Mouse (Mus musculus): ENCODE results near the gene Atp8a2.

Atp8a2 gene

DNA sequence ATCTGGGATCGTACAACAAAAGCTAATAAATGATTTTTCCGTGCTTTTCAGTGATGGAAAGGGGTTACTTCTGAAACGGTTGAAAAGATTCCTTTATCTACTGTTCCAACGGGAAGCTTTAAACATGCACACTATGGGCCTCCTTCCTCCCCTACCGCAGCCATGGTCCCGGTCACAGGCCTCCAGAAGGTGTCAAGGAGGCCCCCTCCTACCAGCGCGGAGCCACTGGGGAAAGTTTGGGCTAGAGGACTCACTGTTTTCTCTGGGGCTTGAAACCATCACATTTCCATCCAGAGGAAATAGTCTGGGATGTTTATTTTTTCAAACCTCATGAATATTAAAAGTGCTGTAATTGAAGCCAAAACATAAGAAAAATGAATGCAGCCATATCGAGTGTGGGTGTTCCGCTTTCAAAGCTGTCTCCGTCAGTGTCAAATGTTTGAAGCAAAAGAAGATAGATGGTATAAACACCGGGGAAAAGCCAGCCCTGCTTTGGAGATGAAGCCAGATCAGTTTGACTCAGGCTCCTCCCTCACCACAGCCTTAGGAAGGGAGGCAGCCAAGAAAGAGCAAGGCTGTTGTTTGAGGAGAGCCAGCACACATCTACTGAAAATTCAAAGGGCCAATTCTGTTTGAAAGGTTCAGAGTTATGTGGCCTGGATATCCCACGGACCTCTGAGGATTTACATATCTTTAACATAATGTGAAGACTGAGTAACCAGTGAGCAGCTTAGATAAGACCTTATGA lies 481.1 kb downstream of the Atp8a2 start:
- DNase-seq (ENCODE audit: low spot score), result no peak

DNA sequence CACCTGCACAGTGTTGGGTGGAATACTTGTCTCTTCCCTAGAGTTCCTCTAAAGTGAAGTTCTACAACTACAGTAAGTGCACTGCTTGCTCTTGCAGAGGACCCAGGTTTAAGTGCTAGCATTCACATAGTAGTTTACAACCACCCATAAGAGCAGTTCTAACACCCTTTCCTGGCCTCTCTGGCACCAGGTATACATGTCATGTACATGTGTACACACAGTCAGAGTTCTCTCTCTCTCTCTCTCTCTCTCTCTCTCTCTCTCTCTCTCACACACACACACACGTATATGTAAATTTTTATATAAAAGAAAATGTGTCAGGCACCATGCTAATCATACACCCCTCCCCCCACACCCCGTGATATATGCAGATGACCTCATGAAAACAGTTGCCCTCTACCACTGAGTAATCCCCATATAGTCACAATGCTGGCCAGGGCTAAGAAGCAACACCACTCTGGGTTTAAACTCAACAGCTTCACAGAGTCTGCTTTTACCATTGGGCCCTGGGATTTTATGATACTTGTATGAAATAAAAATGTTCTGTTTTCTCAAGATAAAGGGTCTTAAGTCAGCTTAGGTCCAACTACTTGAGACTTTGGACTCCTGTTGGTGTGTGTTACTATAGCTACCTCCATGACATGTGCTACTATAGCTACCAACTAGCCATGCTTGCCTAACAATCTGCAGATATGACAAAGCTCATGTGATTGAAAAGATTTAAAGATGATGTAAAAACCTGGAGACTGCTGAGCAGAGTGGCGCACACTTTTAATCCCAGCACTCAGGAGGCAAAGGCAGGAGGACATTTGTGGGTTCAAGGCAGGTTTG lies 487.3 kb downstream of the Atp8a2 start:
- no peak for DNase-seq (ENCODE audit: low spot score)

DNA sequence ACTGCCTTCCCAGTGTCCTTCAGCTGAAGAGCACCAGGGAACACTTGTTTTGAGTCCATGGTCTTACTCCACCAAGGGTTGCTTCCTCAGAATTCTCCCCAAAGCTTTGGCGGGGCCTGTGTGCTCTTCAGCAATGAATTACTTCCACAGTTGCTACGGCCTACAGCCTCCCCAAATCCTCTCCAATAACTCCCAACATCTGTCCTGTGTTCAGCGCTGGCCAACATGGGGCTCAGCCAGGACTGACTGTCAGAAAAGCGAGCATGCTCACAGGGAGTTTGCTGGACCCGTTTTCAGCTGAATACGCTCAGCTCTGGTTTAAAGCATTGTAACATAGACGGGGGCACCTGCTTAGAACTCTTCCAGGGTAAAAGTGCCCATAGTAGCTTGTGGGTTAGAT lies 489.0 kb downstream of the Atp8a2 start:
- DNase-seq (ENCODE audit: low spot score), result no peak

DNA sequence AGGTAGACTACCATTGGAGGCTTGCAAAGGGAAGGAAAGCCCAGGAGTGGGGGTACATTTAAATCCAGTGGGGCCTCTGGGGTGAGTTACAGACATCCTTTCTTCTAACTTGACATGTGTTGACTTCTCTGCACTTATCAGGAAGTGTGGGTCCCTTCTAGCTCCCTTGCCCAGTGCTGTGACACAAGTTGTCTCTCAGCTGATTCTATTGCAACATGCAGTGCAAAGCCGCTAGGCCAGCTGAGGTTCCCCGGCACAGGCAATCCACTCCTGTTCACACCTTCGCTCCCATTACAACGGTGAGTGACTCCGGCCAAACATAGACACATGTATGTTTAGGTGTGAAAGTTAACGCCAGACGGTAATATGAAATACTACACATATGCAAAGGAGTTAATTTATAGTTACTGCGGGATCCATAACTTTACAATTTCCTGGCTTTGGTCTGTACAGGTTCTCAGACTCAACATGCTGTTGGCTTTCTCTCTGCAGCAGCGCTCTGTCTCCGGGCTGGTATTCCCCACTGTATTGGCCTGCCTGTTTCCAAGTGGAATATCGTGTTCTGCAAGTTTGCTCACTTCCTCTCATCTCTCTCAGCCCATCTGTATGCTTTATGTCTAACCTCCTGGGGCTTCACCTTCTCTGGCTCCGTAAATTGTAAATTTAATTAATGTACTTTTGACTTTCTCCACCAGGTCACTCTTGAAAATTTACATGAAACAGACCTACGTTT lies 491.5 kb downstream of the Atp8a2 start:
- DNase-seq (ENCODE audit: low spot score), result no peak

DNA sequence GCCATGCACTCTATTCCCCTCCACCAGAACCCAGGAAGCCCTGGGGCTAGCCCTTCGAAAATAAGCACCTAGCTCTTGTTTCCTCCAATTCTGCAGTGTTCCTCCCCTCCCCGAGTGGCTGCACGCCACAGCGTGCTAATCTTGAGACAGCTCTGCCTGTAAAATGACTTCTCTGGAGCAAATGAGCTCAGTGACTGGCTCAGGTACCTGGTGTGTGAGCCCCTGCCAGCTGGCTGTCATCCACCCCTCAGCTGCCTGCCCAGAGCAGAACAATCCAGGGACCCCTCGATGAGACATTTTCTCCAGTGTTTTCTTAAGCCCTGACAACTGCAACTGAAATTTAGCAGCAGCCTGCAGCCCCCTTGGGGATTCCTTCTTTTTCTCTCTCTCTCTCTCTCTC lies 495.5 kb downstream of the Atp8a2 start:
- no peak for DNase-seq (ENCODE audit: low spot score)

DNA sequence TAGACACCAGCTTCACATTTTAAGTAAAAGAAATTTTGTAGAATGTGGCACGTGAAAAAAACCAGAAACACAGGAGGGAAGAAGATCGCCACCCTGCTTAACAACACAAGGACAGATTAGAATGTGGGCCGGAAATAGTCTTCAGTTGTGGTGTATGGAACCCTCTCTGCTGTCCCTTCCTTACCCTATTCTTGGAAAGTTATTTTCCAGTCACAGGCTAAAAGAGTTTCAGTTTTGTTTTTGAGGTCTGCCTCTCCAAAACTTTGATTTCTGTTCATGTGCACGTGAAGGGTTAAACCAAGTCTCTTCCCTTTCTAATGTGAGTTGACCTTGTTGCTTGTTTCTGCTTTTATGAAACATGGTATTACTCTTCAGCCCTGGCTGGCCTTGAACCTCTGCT lies 501.8 kb downstream of the Atp8a2 start:
- no peak for DNase-seq (ENCODE audit: low spot score)

DNA sequence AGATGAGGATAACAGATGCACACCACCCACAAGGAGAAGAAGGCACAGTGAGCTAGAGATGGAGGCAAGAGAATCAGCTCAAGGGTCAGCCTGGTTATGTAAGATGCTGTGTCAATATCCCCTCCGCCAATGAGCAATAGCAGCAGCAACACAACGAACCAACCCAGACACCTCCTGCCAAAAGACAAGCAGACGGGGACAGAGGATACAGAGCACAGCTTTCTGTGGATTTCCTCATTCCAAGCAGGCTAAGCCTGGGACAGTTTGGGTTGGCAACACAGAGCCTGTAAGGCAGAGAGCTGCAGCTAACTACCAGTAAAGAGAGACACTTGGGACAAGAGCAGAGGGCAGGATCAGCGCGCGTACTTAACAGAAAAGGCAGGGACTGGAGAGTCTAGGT lies 504.8 kb downstream of the Atp8a2 start:
- DNase-seq (ENCODE audit: low spot score), result no peak

DNA sequence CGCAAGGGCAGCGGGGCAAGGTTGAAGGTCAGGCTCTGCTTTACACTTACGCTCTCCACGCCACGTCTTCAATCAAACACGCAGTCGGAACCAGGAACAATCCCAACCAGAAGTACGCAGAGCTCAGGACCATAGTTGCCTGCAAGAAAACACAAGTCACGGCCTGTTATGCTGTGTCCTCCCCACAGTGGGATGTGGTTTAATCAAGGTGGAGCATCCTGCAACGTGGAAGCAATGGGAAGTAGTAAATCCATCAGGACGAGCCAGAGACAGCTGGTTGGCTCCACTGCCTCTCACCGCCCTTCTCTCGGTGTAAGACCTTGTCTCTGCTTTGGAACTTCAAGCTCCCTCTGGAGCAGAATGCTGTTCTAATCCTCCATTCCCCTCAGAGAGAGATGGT lies 505.6 kb downstream of the Atp8a2 start:
- DNase-seq (ENCODE audit: low spot score), result no peak

DNA sequence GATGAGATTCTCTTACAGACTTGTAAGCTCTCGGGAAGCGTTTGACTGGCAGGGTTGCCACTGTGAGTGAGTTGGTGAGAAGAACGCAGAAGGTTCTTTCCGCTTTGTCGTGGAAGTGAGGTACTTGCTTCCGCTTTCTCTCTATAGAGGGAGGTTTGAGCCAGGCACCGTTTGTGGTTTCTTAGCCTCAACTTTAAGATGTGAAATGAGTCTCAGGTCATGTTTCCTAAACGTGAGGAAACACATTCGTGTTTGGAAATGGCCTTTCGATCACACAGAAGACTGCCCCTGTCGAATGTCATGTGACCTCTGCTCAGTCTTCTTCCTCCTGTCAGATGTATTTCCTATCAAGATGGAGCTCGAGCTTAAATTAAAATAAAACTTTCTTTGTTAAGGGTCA lies 506.0 kb downstream of the Atp8a2 start:
- no peak for DNase-seq (ENCODE audit: low spot score)

DNA sequence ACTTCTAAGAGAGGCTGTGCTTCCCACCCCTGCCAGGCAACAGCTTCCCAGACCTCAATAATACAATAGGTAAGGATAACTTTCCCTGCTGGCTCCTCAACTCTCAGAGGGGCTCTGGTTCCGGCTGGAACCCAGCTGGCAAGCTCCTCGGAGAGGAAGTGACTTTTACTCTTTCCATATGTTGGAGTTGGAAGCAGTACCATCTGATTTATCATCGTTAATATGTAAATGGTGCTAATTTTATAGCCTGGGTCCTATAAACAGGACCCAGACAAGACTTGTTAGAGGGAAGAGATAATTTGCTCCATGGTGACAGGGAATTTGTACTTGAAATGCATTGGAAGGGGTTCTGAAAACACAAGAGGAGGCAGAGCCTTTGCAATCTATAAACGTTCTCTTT lies 507.4 kb downstream of the Atp8a2 start:
- no peak for DNase-seq (ENCODE audit: low spot score)

DNA sequence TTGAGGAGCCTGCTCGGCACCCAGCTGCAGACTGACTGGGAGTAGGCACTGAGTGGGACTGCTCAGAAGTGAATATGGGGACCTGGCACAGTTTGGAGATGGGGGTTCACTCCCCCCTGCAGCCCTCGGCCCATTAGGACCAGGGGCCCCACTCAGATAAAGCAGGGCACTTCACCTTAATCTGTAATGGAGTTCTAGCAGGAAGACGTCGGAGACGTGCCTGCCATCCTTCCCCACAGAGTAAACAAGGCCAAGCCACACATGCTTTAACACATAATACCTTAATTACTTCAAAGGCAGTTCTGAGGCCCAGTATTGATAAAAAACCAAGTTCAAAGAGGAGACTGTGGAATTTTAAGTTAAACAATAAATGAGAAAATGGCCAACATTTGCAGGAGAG lies 510.8 kb downstream of the Atp8a2 start:
- no peak for DNase-seq (ENCODE audit: low spot score)

DNA sequence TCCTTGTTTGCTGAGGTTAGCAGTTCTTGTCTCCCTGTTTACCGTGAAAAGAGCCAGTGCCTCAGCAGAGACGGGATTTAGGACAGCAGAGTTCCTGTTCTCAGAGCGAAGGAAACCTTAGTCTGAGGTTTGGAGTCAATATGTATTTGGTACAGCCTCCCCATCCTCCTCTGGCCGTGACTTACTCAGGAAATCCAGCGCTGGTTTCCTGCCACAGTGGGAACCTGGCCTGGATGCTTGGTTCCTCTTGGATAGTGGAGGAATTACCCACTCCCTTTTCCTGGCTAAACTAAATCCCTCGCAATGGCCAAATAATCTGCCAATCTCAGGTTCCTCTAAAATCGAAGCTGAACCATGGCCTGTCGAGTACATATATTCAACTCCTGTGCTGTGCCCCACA lies 511.6 kb downstream of the Atp8a2 start:
- DNase-seq (ENCODE audit: low spot score), result no peak

DNA sequence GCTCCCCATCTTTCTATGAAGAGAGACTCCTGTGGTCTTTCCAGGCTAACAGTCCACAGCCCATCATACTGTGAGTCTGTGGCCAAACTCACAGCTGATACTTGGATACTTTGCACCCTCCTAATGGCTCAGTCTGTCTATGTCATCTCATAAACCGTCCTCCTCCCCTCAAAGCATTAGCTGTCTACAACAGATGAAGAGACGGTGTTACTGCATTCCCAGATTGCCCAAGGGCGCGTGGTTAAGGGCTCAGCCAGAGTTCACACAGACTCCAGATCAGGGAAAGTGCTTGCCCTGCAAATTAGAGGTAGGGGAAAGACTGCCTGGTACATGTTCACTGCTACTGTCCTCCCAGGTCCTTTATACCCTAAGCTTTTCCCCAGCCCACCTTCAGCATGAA lies 515.1 kb downstream of the Atp8a2 start:
- no peak for DNase-seq (ENCODE audit: low spot score)

DNA sequence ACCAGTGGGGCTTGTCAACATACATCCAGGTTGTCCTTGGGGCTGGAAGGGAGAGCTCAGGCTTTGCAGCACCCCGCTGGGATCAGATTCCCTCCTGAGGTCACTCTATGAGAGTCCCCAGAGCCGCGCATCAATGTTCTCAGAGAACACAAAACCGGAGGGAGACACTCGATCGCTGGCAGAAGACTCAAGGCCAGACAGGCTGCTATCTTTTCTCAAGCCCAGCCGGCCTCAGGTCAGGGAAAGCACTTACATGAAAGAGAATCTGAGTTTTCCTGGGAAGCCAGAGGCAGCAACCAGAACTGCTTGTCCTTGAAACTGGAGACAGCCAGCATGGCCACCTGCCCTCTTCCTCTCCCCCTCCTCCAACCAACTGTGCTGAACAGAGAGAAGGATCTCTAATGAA lies 519.4 kb downstream of the Atp8a2 start:
- no peak for DNase-seq (ENCODE audit: low spot score)

DNA sequence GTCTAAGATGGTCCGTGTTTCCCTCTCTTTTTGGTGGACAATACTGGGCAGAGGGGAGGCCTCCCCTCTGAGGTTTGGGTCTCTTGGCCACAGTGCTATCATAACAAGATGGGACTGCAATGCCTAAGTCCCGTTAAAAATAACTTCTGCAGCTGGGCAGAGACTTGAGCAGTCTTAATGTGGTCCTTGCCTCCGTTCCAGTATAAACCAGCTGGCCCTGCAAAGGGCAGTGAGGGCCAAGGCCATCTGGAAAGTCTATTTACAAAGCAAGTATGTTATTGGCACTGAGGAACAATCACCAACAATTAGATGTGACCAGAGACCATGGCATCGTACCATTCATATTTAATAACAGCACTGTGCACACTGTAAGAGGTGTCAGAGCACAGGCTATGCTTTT lies 521.6 kb downstream of the Atp8a2 start:
- no peak for DNase-seq (ENCODE audit: low spot score)

DNA sequence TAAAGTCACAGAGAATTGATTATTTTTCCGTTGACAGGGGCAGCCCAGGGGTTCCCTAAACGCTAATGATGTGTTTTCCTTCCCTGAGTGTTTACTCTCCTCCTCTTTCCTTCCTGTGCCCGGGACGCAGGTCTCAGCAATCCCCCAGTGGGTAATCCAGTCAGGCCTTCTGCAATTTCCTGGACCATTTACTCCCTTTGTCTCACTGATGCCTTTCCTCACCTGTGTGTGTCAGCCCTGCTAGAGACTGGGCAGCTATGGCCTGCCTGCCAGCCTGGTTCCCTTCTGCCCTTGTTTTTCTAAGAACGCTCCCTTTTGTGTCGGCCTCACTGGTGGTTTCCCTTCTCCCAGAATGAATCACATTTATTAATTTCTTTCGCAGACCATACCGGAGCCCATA lies 522.4 kb downstream of the Atp8a2 start:
- no peak for DNase-seq (ENCODE audit: low spot score)

DNA sequence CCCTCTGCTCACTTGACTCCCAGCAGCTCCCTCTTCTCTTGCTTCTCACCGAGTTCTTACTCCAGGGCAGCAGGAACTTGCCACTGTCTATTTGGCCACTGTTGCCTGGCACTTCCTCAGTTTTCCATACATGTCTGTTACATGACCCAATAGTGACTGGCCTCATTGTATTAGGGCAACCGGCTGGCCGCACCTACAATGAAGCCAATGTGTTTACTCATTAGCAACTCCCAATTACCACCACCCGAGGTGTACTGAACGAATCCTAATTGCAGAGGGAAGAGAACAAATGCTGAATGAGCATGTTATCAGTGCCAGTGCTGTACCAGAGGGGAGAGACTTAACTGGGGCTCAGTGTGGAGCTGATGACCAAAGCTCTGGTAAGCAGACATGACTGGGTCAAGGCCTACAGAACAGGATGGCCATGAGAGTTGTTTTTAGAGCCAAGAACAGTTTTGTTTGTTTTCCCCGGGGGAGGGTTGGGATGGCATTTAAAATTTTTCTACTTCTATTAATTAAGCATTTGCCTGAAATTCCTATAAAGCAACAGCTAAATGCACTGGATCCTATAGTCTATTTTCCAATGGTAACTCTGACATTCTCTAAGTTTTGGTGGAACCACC lies 524.0 kb downstream of the Atp8a2 start:
- no peak for DNase-seq (ENCODE audit: low spot score)

DNA sequence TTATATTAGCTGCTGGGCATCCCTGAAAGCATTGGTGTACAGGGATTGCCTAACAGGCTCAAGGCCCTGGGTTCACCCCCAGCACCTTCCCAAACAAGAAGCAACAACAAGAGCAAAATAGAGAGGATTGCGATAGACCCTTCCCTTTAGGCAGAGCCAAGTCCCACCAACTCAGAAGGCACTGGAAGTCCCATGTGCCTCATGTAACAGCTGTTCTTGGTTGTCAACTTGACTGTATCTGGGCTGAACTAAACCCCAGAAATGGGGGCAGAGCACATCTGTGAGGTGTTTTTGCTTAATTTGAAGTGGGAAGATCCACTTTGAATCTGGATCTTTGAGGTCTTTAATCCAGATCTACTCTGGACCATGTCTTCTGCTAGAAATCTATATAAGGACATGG lies 539.9 kb downstream of the Atp8a2 start:
- no peak for DNase-seq (ENCODE audit: low spot score)

DNA sequence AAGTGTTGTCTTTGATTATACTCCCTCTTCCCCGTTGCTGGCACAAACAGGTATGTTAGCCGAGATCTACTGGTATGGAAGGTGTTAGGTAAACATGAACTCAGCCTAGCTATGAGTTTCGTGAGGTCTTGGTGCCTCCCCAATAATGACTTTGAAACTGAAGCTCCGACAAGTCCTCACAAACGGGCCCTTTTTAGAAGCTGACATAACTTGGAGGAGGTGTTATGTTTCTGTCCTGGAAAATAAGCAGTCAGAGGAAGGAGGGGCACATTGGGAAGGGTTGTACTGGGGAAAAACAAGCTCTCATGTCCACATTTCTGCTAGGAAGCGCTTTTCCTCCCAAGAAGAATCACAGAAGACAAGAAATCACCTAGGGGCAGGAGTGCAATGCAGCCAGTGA lies 540.4 kb downstream of the Atp8a2 start:
- DNase-seq (ENCODE audit: low spot score), result no peak

DNA sequence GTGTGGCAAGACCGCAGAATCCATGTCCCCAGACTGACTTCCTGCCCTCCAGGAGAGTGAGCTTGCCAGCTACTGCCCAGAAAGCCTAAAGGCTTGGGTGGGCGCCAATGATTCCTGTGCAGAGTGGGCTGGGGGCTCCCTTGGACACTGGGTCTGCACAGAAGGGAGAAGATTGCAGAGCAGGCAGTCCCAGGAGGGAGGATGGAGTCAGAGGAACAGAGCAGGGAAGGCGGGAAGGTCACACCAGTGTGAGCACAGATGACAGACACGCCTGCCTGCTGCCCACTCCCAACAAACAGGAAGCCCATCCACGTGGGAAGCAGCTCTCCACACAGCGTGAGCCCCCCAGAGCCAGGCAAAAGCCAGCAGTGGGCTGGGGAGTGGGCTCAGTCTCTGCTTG lies 547.6 kb downstream of the Atp8a2 start:
- no peak for DNase-seq (ENCODE audit: low spot score)

DNA sequence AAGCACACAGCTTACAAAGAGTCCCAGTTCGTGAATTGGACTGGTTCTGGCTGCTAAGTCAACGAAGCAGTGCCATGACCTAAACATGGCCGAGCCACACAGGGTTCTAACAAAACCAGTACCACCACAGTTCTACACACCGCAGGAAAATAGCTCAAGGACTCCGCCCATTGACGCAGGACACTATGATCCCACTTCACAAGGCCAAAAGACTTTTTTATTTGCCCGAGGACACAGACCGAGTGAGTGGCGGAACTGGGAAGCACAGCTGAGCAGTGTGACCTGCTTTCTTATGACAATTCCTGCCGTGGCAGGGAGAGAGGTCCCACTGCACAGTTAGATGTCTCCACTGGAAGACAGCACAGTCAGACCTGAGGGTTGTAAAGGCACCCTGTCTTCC lies 548.4 kb downstream of the Atp8a2 start:
- no peak for DNase-seq (ENCODE audit: low spot score)

DNA sequence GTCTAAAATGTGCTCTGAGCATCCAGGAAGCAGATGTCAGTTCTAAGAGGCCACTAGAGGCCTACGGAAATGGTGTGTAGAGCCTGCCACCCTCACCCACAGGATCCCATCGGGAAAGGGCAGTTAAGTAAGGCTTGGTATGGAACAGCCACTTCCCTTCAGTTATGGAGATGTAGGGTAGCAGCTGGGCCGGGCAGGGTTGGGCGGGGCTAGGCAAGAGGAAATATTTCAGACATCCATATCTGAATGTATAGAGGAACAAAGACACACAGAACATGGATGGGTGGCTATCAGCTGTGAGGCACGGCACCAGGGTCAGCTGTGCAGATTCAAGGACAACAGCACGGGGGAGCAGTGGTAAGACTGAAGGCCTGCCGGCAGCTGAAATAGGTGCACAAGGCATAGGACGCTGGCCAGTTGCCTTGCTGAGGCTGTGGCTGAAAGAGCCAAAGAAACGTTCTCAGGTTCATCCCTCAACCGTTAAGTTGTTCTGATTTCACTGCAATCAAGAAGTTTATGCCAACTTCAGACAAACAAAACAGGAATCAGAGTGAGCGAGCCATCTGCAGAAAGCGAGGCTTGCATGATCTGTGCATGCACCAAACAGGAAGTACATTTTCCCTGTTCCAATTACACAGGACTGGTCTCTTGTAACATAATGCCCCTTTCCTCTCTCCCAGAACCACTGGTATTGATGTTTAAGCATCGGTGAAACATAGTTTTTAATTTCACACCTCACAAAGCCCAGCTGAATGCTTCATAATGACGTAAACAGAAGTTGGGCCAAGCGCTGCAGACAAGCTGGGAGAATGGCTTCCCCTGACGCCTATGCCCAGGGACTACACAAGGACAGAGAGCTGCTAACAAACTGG lies 549.9 kb downstream of the Atp8a2 start:
- no peak for DNase-seq (ENCODE audit: low spot score)
